Mouse (Mus musculus) midbrain, embryonic 16.5 days (tissue): ENCODE results near the gene Fbln1. TPM values are rescaled to one million over a fixed set of nuclear protein-coding genes. Genes with fewer than 3 reads are reported as not detected.
A peak's percentile ranks its signal among the peaks of the same experiment; 100 is the strongest.

Source experiments
- ATAC-seq: fragments of 200-750 bp; cut with Nextera tagmentation; 2 replicates; pipeline ENCODE4 v1.8.0; 2017; ENCODE audit warnings: moderate TSS enrichment
- H3K27ac ChIP-seq: fragments of 300-500 bp; sonication (generic); 2 replicates; pipeline ENCODE4 v1.5.1; 2014; ENCODE audit warnings: mild to moderate bottlenecking, low read length, mixed read lengths
- H3K27me3 ChIP-seq: fragments of 300-500 bp; sonication (generic); 2 replicates; pipeline ENCODE4 v1.6.1; 2014; ENCODE audit warnings: low read depth, low read length, mixed read lengths; ENCODE audit not compliant: control insufficient read depth, insufficient read depth
- H3K36me3 ChIP-seq: fragments of 300-500 bp; sonication (generic); 2 replicates; pipeline ENCODE4 v1.6.1; 2014; ENCODE audit warnings: mild to moderate bottlenecking, low read length, moderate library complexity, mixed read lengths; ENCODE audit not compliant: control insufficient read depth, insufficient read depth
- H3K4me1 ChIP-seq: fragments of 300-500 bp; sonication (generic); 2 replicates; pipeline ENCODE4 v1.6.1; 2014; ENCODE audit warnings: mild to moderate bottlenecking, low read length, mixed read lengths; ENCODE audit not compliant: control insufficient read depth, insufficient read depth
- H3K4me2 ChIP-seq: fragments of 300-500 bp; sonication (generic); 2 replicates; pipeline ENCODE4 v1.6.1; 2014; ENCODE audit warnings: mild to moderate bottlenecking, low read length, mixed read lengths
- H3K4me3 ChIP-seq: fragments of 300-500 bp; sonication (generic); 2 replicates; pipeline ENCODE4 v1.5.1; 2014; ENCODE audit warnings: low read depth, mild to moderate bottlenecking, low read length, moderate library complexity, mixed read lengths
- H3K9ac ChIP-seq: fragments of 300-500 bp; sonication (generic); 2 replicates; pipeline ENCODE4 v1.6.1; 2014; ENCODE audit warnings: low read depth, low read length, mixed read lengths
- H3K9me3 ChIP-seq: fragments of 300-500 bp; sonication (generic); replicated peaks from 2 replicates; pipeline ENCODE4 v1.6.1; 2014; ENCODE audit warnings: mild to moderate bottlenecking, low read length, mixed read lengths; ENCODE audit not compliant: control insufficient read depth, poor library complexity, severe bottlenecking
- WGBS: fragments of 180-500 bp; shearing (Covaris S2); extraction: QIAGEN DNeasy Blood & Tissue Kit; methylation state at CpG from one replicate; pipeline ENCODE4 v1.1.7; 2014; 5-methylcytosine and 5-hydroxymethylcytosine counted together
- polyA plus RNA-seq: library from polyadenylated mRNA; unstranded; fragments of >200 nt; fragmentation: Nextera tagmentation; extraction: Ambion mirVana; gene quantifications from 2 replicates; pipeline ENCODE4 v1.2.1, GENCODE M21; 2015

The Fbln1 gene
- polyA plus RNA-seq, 1 experiment from 2014 or later: 41.1 TPM

- H3K4me2 ChIP-seq: no peak overlapping the region
These were observed 3.5 kb upstream of the Fbln1 start for GRCm38 (mm10) chr15:85202199-85202598.

GRCm38 (mm10) chr15:85202787-85203186 is 3.0 kb upstream of the Fbln1 start:
- Histone ChIP-seq H3K36me3 (no peaks in the 10 kb centered on the region), H3K4me1 (peaks cover 14% of the 10 kb centered on the region), H3K4me3 (no peak overlapping the region), H3K27ac (no peak overlapping the region), H3K9ac (no peak overlapping the region), H3K9me3 (no peaks in the 10 kb centered on the region), H3K27me3 (no peaks in the 10 kb centered on the region), H3K4me2 (no peak overlapping the region)
- 71% methylated on average over 5 of the region's 5 CpGs for WGBS
- no peak for ATAC-seq

More at GRCm38 (mm10) chr15:85202199-85202598, 3.5 kb upstream of the Fbln1 start:
- 77% methylated on average over 9 of the region's 9 CpGs for WGBS
- Histone ChIP-seq H3K36me3 (no peaks in the 10 kb centered on the region), H3K4me3 (no peak overlapping the region), H3K27me3 (no peaks in the 10 kb centered on the region), H3K9me3 (no peaks in the 10 kb centered on the region), H3K4me1 (peaks cover 8% of the 10 kb centered on the region), H3K27ac (no peak overlapping the region), H3K9ac (no peak overlapping the region)
- no peak for ATAC-seq

- Histone ChIP-seq H3K36me3 (no peaks in the 10 kb centered on the region), H3K9me3 (no peaks in the 10 kb centered on the region), H3K27me3 (no peaks in the 10 kb centered on the region), H3K4me3 (no peak overlapping the region), H3K27ac (no peak overlapping the region), H3K9ac (no peak overlapping the region), H3K4me1 (peaks cover 23% of the 10 kb centered on the region), H3K4me2 (no peak overlapping the region)
- WGBS: 46% methylated on average over 8 of the region's 8 CpGs
- no peak for ATAC-seq
These were observed 1.4 kb upstream of the Fbln1 start for GRCm38 (mm10) chr15:85204383-85204782.

GRCm38 (mm10) chr15:85206703-85207075 is 940 bp downstream of the Fbln1 start:
- peaks cover 23% of the 10 kb centered on the region for H3K4me1 ChIP-seq
- 19% methylated on average over 3 of the region's 3 CpGs for WGBS
- no peaks in the 10 kb centered on the region for H3K9me3 ChIP-seq
- ATAC-seq: no peak
- peak overlapping the region; percentile 71 for H3K4me2 ChIP-seq
- no peak overlapping the region for H3K9ac ChIP-seq
- H3K27me3 ChIP-seq: no peaks in the 10 kb centered on the region
- no peak overlapping the region for H3K27ac ChIP-seq
- H3K36me3 ChIP-seq: no peaks in the 10 kb centered on the region
- peak overlapping the region; percentile 46; the same call in 1 of the 2 replicates for H3K4me3 ChIP-seq

- peak overlapping the region; percentile 58 for H3K27ac ChIP-seq
- no peak overlapping the region for H3K4me3 ChIP-seq
- ATAC-seq: 0 out of 2 replicates have a peak, but pooled peaks have one; percentile 37
- peaks cover 23% of the 10 kb centered on the region for H3K4me1 ChIP-seq
- no peaks in the 10 kb centered on the region for H3K36me3 ChIP-seq
- H3K4me2 ChIP-seq: peak overlapping the region; percentile 71; the same call in 1 of the 2 replicates
- 6% methylated on average over 3 of the region's 3 CpGs for WGBS
- no peaks in the 10 kb centered on the region for H3K27me3 ChIP-seq
- no peak overlapping the region for H3K9ac ChIP-seq
- H3K9me3 ChIP-seq: no peaks in the 10 kb centered on the region
These were observed 1.3 kb downstream of the Fbln1 start for GRCm38 (mm10) chr15:85207081-85207480.

- Histone ChIP-seq H3K4me3 (no peak overlapping the region), H3K27ac (peak overlapping the region; percentile 58), H3K9me3 (no peaks in the 10 kb centered on the region), H3K9ac (no peak overlapping the region), H3K4me2 (peak overlapping the region; percentile 71; the same call in 1 of the 2 replicates), H3K36me3 (no peaks in the 10 kb centered on the region), H3K27me3 (no peaks in the 10 kb centered on the region), H3K4me1 (peaks cover 23% of the 10 kb centered on the region)
- 9% methylated on average over 2 of the region's 2 CpGs for WGBS
- peak; percentile 37; the same call in 1 of the 2 replicates for ATAC-seq
These were observed 2.0 kb downstream of the Fbln1 start for GRCm38 (mm10) chr15:85207763-85208162.

GRCm38 (mm10) chr15:85208332-85208731 is 2.6 kb downstream of the Fbln1 start:
- peak overlapping the region; percentile 0 for H3K27ac ChIP-seq
- no peaks in the 10 kb centered on the region for H3K36me3 ChIP-seq
- H3K4me1 ChIP-seq: peaks cover 23% of the 10 kb centered on the region
- 8% methylated on average over 10 of the region's 10 CpGs for WGBS
- H3K4me3 ChIP-seq: no peak overlapping the region
- H3K4me2 ChIP-seq: peak overlapping the region; percentile 71
- H3K9ac ChIP-seq: 0 out of 2 replicates have a peak overlapping the region, but pooled peaks have one; percentile 32
- no peak for ATAC-seq
- no peaks in the 10 kb centered on the region for H3K9me3 ChIP-seq
- H3K27me3 ChIP-seq: no peaks in the 10 kb centered on the region

GRCm38 (mm10) chr15:85209341-85209740 is 3.6 kb downstream of the Fbln1 start:
- Histone ChIP-seq H3K4me2 (no peak overlapping the region), H3K9ac (no peak overlapping the region), H3K27ac (no peak overlapping the region), H3K4me1 (peaks cover 23% of the 10 kb centered on the region), H3K4me3 (no peak overlapping the region), H3K36me3 (no peaks in the 10 kb centered on the region), H3K9me3 (no peaks in the 10 kb centered on the region), H3K27me3 (no peaks in the 10 kb centered on the region)
- no peak for ATAC-seq
- 86% methylated on average over 3 of the region's 3 CpGs for WGBS

- no peaks in the 10 kb centered on the region for H3K36me3 ChIP-seq
- WGBS: 84% methylated on average over 12 of the region's 12 CpGs
- H3K4me3 ChIP-seq: no peak overlapping the region
- no peak for ATAC-seq
- no peaks in the 10 kb centered on the region for H3K9me3 ChIP-seq
- H3K27me3 ChIP-seq: no peaks in the 10 kb centered on the region
- H3K4me2 ChIP-seq: no peak overlapping the region
- H3K4me1 ChIP-seq: peaks cover 23% of the 10 kb centered on the region
- H3K27ac ChIP-seq: no peak overlapping the region
- no peak overlapping the region for H3K9ac ChIP-seq
These were observed 4.9 kb downstream of the Fbln1 start for GRCm38 (mm10) chr15:85210686-85211085.
